Mouse (Mus musculus) heart, embryonic 13.5 days (tissue): Measurements from ENCODE around the gene Lamtor2. TPM values are rescaled to one million over a fixed set of nuclear protein-coding genes. Genes with fewer than 3 reads are reported as not detected.
"Not testable (repeated sequence)": the region's sequence is repeated elsewhere in the genome, so short reads cannot be mapped to it uniquely, and the experiment has no call there.

ENCODE experiments used
- ATAC-seq: fragments of 200-750 bp; cut with Nextera tagmentation; 2 replicates; pipeline ENCODE4 v1.8.0; 2017; ENCODE audit warnings: moderate TSS enrichment; ENCODE audit not compliant: insufficient number of reproducible peaks, low FRiP score, low TSS enrichment; ENCODE audit errors: extremely low read depth
- H3K27ac ChIP-seq: fragments of 300-500 bp; sonication (generic); replicated peaks from 2 replicates; pipeline ENCODE4 v1.5.1; 2015; ENCODE audit warnings: moderate library complexity, mild to moderate bottlenecking, inconsistent platforms
- H3K27me3 ChIP-seq: fragments of 300-500 bp; sonication (generic); replicated peaks from 2 replicates; pipeline ENCODE4 v1.6.1; 2015; ENCODE audit warnings: mild to moderate bottlenecking, inconsistent platforms
- H3K36me3 ChIP-seq: fragments of 300-500 bp; sonication (generic); 2 replicates; pipeline ENCODE4 v1.6.1; 2015; ENCODE audit warnings: mild to moderate bottlenecking, inconsistent platforms
- H3K4me1 ChIP-seq: fragments of 300-500 bp; sonication (generic); 2 replicates; pipeline ENCODE4 v1.6.1; 2015; ENCODE audit warnings: inconsistent platforms
- H3K4me2 ChIP-seq: fragments of 300-500 bp; sonication (generic); 2 replicates; pipeline ENCODE4 v1.6.1; 2015; ENCODE audit warnings: inconsistent platforms, mild to moderate bottlenecking, moderate library complexity
- H3K4me3 ChIP-seq: fragments of 300-500 bp; sonication (generic); 2 replicates; pipeline ENCODE4 v1.5.1; 2015; ENCODE audit warnings: moderate library complexity, mild to moderate bottlenecking, inconsistent platforms
- H3K9ac ChIP-seq: fragments of 300-500 bp; sonication (generic); 2 replicates; pipeline ENCODE4 v1.6.1; 2015; ENCODE audit warnings: inconsistent platforms, mild to moderate bottlenecking, moderate library complexity
- H3K9me3 ChIP-seq: fragments of 300-500 bp; sonication (generic); 2 replicates; pipeline ENCODE4 v1.6.1; 2016; ENCODE audit warnings: inconsistent platforms
- WGBS: fragments of 180-500 bp; shearing (Covaris S2); methylation state at CpG from one replicate; pipeline ENCODE4 v1.1.7; 2015; ENCODE audit warnings: mixed read lengths; 5-methylcytosine and 5-hydroxymethylcytosine counted together
- polyA plus RNA-seq: library from polyadenylated mRNA; unstranded; fragments of >200 nt; fragmentation: Nextera tagmentation; extraction: Ambion mirVana; gene quantifications from 2 replicates; pipeline ENCODE4 v1.2.1, GENCODE M21; 2015

Gene Lamtor2
- 131 and 150 TPM in 2 replicates for polyA plus RNA-seq

GRCm38 (mm10) chr3:88552676-88553524 lies at the start of gene Lamtor2:
Gene Lamtor2 (minus strand): TSS chr3:88553074.
- no peaks in the 10 kb centered on the region for H3K9me3 ChIP-seq
- peak within 1 kb of the TSS; percentile 85 for H3K4me2 ChIP-seq
- H3K4me1 ChIP-seq, result peaks cover 30% of the 10 kb centered on the region
- H3K9ac ChIP-seq, result peak within 1 kb of the TSS; percentile 97
- H3K27ac ChIP-seq, result peak within 1 kb of the TSS; percentile 97
- H3K4me3 ChIP-seq, result peak within 1 kb of the TSS; percentile 83
- H3K27me3 ChIP-seq, result no peaks in the 10 kb centered on the region
- under 1% methylated on average over 48 of the region's 48 CpGs for WGBS
- peak; percentile 81 for ATAC-seq
- peaks cover 32% of the 10 kb centered on the region for H3K36me3 ChIP-seq

GRCm38 (mm10) chr3:88602466-88602865 lies 49.6 kb upstream of the Lamtor2 start:
- no peaks in the 10 kb centered on the region for H3K36me3 ChIP-seq
- no peak overlapping the region for H3K9ac ChIP-seq
- 60% methylated on average over 4 of the region's 4 CpGs for WGBS
- no peak for ATAC-seq
- H3K27ac ChIP-seq, result no peak overlapping the region
- H3K4me3 ChIP-seq, result no peak overlapping the region
- H3K27me3 ChIP-seq, result no peaks in the 10 kb centered on the region
- H3K4me2 ChIP-seq, result no peak overlapping the region
- H3K9me3 ChIP-seq, result no peaks in the 10 kb centered on the region
- peaks cover 26% of the 10 kb centered on the region for H3K4me1 ChIP-seq

- 79% methylated on average over 4 of the region's 4 CpGs for WGBS
- ATAC-seq, H3K4me2 ChIP-seq: not testable (repeated sequence)
Measured at GRCm38 (mm10) chr3:88596547-88596946, 43.7 kb upstream of the Lamtor2 start.

GRCm38 (mm10) chr3:88593893-88594580 lies 41.2 kb upstream of the Lamtor2 start:
- Histone ChIP-seq H3K4me2 (peak overlapping the region; percentile 4; the same call in 1 of the 2 replicates), H3K4me1 (peaks cover 43% of the 10 kb centered on the region), H3K36me3 (0 out of 2 replicates have a peak, but pooled peaks cover 4% of the 10 kb centered on the region), H3K9ac (0 out of 2 replicates have a peak overlapping the region, but pooled peaks have one; percentile 37), H3K27me3 (no peaks in the 10 kb centered on the region), H3K27ac (no peak overlapping the region), H3K9me3 (no peaks in the 10 kb centered on the region), H3K4me3 (no peak overlapping the region)
- ATAC-seq, result no peak
- WGBS, result 34% methylated on average over 10 of the region's 10 CpGs

More at GRCm38 (mm10) chr3:88596547-88596946, 43.7 kb upstream of the Lamtor2 start:
- H3K36me3 ChIP-seq, H3K9me3 ChIP-seq, H3K4me3 ChIP-seq, H3K27ac ChIP-seq, H3K9ac ChIP-seq, H3K27me3 ChIP-seq: not testable (repeated sequence)
- peaks cover 29% of the 10 kb centered on the region for H3K4me1 ChIP-seq

GRCm38 (mm10) chr3:88592942-88593576 lies 40.2 kb upstream of the Lamtor2 start:
- H3K9ac ChIP-seq, result peak overlapping the region; percentile 33; the same call in 1 of the 2 replicates
- peaks cover 43% of the 10 kb centered on the region for H3K4me1 ChIP-seq
- H3K36me3 ChIP-seq, result peaks cover 13% of the 10 kb centered on the region
- H3K4me2 ChIP-seq, result no peak overlapping the region
- no peak overlapping the region for H3K27ac ChIP-seq
- H3K9me3 ChIP-seq, result no peaks in the 10 kb centered on the region
- ATAC-seq, result no peak
- H3K4me3 ChIP-seq, result no peak overlapping the region
- WGBS, result 70% methylated on average over 10 of the region's 10 CpGs
- no peaks in the 10 kb centered on the region for H3K27me3 ChIP-seq

- H3K9me3 ChIP-seq, result no peaks in the 10 kb centered on the region
- H3K27ac ChIP-seq, result 0 out of 2 replicates have a peak overlapping the region, but pooled peaks have one; percentile 4
- peak overlapping the region; percentile 3; the same call in 1 of the 2 replicates for H3K4me2 ChIP-seq
- H3K27me3 ChIP-seq, result no peaks in the 10 kb centered on the region
- no peak for ATAC-seq
- WGBS, result 35% methylated on average over 9 of the region's 9 CpGs
- peaks cover 43% of the 10 kb centered on the region for H3K4me1 ChIP-seq
- H3K4me3 ChIP-seq, result no peak overlapping the region
- peak overlapping the region; percentile 33; the same call in 1 of the 2 replicates for H3K9ac ChIP-seq
- H3K36me3 ChIP-seq, result peaks cover 22% of the 10 kb centered on the region
Measured at GRCm38 (mm10) chr3:88591950-88592731, 39.3 kb upstream of the Lamtor2 start.

- Histone ChIP-seq H3K4me1 (peaks cover 43% of the 10 kb centered on the region), H3K4me3 (no peak overlapping the region), H3K36me3 (peaks cover 33% of the 10 kb centered on the region), H3K9me3 (no peaks in the 10 kb centered on the region), H3K27ac (0 out of 2 replicates have a peak overlapping the region, but pooled peaks have one; percentile 16), H3K4me2 (no peak overlapping the region), H3K9ac (peak overlapping the region; percentile 54), H3K27me3 (no peaks in the 10 kb centered on the region)
- no peak for ATAC-seq
- 37% methylated on average over 3 of the region's 3 CpGs for WGBS
Measured at GRCm38 (mm10) chr3:88591044-88591443, 38.2 kb upstream of the Lamtor2 start.

- Histone ChIP-seq H3K9ac (0 out of 2 replicates have a peak overlapping the region, but pooled peaks have one; percentile 54), H3K4me1 (peaks cover 43% of the 10 kb centered on the region), H3K27me3 (no peaks in the 10 kb centered on the region), H3K4me3 (no peak overlapping the region), H3K27ac (0 out of 2 replicates have a peak overlapping the region, but pooled peaks have one; percentile 2), H3K4me2 (no peak overlapping the region), H3K36me3 (peaks cover 41% of the 10 kb centered on the region), H3K9me3 (no peaks in the 10 kb centered on the region)
- ATAC-seq, result no peak
- WGBS, result 35% methylated on average over 5 of the region's 5 CpGs
Measured at GRCm38 (mm10) chr3:88590246-88590645, 37.4 kb upstream of the Lamtor2 start.

- Histone ChIP-seq H3K36me3 (peaks cover 71% of the 10 kb centered on the region), H3K9ac (no peak overlapping the region), H3K4me2 (no peak overlapping the region), H3K9me3 (no peaks in the 10 kb centered on the region), H3K27ac (no peak overlapping the region), H3K4me3 (no peak overlapping the region), H3K27me3 (no peaks in the 10 kb centered on the region), H3K4me1 (peaks cover 15% of the 10 kb centered on the region)
- ATAC-seq, result no peak
- WGBS, result 92% methylated on average over 5 of the region's 5 CpGs
Measured at GRCm38 (mm10) chr3:88586640-88587039, 33.8 kb upstream of the Lamtor2 start.

- H3K27ac ChIP-seq, result no peak overlapping the region
- no peak for ATAC-seq
- peaks cover 7% of the 10 kb centered on the region for H3K4me1 ChIP-seq
- H3K4me2 ChIP-seq, result no peak overlapping the region
- peaks cover 80% of the 10 kb centered on the region for H3K36me3 ChIP-seq
- no peaks in the 10 kb centered on the region for H3K27me3 ChIP-seq
- no peaks in the 10 kb centered on the region for H3K9me3 ChIP-seq
- no peak overlapping the region for H3K9ac ChIP-seq
- WGBS, result 90% methylated on average over 6 of the region's 6 CpGs
- H3K4me3 ChIP-seq, result no peak overlapping the region
Measured at GRCm38 (mm10) chr3:88585769-88586168, 32.9 kb upstream of the Lamtor2 start.
